Mouse (Mus musculus) hindbrain, embryonic 13.5 days (tissue): ENCODE measurements at regions not wholly inside any gene's neighbourhood (a gene's known extent, or its start where the extent isn't known, plus 50 kb on each side); places are given as distances from the start of the nearest gene placed in this dataset.

Experiments used
- ATAC-seq: fragments of 200-750 bp; cut with Nextera tagmentation; 2 replicates; pipeline ENCODE4 v1.8.0; 2017; ENCODE audit warnings: moderate TSS enrichment; ENCODE audit not compliant: low FRiP score
- H3K27ac ChIP-seq: fragments of 300-500 bp; sonication (generic); 2 replicates; pipeline ENCODE4 v1.5.1; 2015; ENCODE audit warnings: inconsistent platforms, mild to moderate bottlenecking, moderate library complexity
- H3K27me3 ChIP-seq: fragments of 300-500 bp; sonication (generic); 2 replicates; pipeline ENCODE4 v1.6.1; 2015; ENCODE audit warnings: mild to moderate bottlenecking, inconsistent platforms
- H3K36me3 ChIP-seq: fragments of 300-500 bp; sonication (generic); 2 replicates; pipeline ENCODE4 v1.6.1; 2015; ENCODE audit warnings: mild to moderate bottlenecking, inconsistent platforms
- H3K4me1 ChIP-seq: fragments of 300-500 bp; sonication (generic); replicated peaks from 2 replicates; pipeline ENCODE4 v1.6.1; 2015; ENCODE audit warnings: inconsistent platforms
- H3K4me2 ChIP-seq: fragments of 300-500 bp; sonication (generic); 2 replicates; pipeline ENCODE4 v1.6.1; 2015; ENCODE audit warnings: inconsistent platforms, mild to moderate bottlenecking, moderate library complexity
- H3K4me3 ChIP-seq: fragments of 300-500 bp; sonication (generic); 2 replicates; pipeline ENCODE4 v1.5.1; 2015; ENCODE audit warnings: mild to moderate bottlenecking, inconsistent platforms
- H3K9ac ChIP-seq: fragments of 300-500 bp; sonication (generic); 2 replicates; pipeline ENCODE4 v1.6.1; 2015; ENCODE audit warnings: mild to moderate bottlenecking, inconsistent platforms
- H3K9me3 ChIP-seq: fragments of 300-500 bp; sonication (generic); 2 replicates; pipeline ENCODE4 v1.6.1; 2016; ENCODE audit warnings: inconsistent platforms
- WGBS: fragments of 180-500 bp; shearing (Covaris S2); methylation state at CpG from one replicate; pipeline ENCODE4 v1.1.7; 2015; 5-methylcytosine and 5-hydroxymethylcytosine counted together

DNA sequence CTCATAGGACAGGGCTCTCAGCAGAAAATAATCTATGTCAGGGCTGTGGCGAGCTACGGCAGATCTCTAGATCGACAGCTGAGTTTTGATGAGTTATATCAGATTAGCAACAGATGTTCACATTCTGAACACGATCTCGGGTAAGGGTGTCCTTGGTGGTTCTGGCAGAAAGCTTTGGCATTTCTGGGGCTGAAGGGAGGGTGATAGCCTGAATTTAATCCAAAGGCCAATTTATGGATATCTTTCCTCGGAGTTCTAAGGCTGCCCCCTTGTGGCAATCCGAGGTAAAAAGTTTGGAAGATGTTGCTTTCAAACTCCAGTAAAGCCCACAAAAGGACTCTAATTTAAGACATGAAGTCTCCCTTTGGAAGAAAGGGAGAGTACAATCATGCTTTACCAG lies 101.3 kb upstream of the Luzp2 start:
- Histone ChIP-seq H3K27ac (no peak overlapping the region), H3K9me3 (no peaks in the 10 kb centered on the region), H3K4me2 (no peak overlapping the region), H3K4me1 (no peaks in the 10 kb centered on the region), H3K36me3 (no peaks in the 10 kb centered on the region), H3K27me3 (no peaks in the 10 kb centered on the region), H3K4me3 (no peak overlapping the region), H3K9ac (no peak overlapping the region)
- ATAC-seq = no peak; the same call in 1 of the 2 replicates
- WGBS = 41% methylated on average over 7 of the region's 7 CpGs

DNA sequence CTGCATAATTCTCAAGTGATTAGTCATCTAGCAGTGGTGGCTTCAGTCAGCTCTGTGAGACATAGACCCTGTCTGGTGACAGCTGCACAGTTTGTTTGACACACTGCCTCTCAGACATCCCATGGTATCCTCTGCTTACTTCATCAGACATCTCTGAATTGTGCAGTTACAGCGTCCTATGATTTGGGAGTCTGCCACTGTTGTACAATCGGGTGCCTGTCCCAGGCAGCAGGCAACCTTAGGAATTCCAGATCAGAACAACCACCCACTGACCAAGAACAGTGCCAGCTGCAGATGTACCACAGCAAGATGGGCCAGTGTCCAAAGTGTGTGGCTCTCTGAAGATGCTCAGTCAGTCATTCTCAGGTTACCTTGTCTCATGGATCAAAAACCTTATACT lies 100.4 kb upstream of the Luzp2 start:
- H3K36me3 ChIP-seq = no peaks in the 10 kb centered on the region
- H3K27ac ChIP-seq = no peak overlapping the region
- H3K4me1 ChIP-seq = no peaks in the 10 kb centered on the region
- H3K9me3 ChIP-seq = no peaks in the 10 kb centered on the region
- whole genome bisulfite sequencing = 89% methylated on average over 2 of the region's 2 CpGs
- H3K9ac ChIP-seq = no peak overlapping the region
- H3K4me2 ChIP-seq = no peak overlapping the region
- no peak for ATAC-seq
- no peaks in the 10 kb centered on the region for H3K27me3 ChIP-seq
- no peak overlapping the region for H3K4me3 ChIP-seq

DNA sequence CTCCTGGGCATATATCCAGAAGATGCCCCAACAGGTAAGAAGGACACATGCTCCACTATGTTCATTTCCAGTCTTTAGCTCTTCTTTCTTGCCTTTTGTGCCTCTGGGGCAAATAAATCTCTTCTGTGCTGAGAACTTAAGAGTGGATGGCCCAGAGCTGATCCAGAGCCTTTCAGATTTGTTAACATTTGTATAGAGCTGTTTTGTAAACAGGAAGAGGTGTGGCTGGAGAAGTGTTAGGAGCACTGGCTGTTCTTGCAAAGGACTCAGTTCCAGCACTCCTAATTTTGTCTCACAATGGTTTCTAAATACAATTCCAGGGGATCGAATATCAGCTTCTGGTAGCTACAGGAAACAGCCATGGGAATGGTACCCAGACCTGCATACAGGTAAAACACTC lies 68.0 kb upstream of the Luzp2 start:
- no peaks in the 10 kb centered on the region for H3K9me3 ChIP-seq
- no peak overlapping the region for H3K9ac ChIP-seq
- H3K36me3 ChIP-seq = no peaks in the 10 kb centered on the region
- H3K27me3 ChIP-seq = no peaks in the 10 kb centered on the region
- H3K4me1 ChIP-seq = no peaks in the 10 kb centered on the region
- no peak overlapping the region for H3K27ac ChIP-seq
- H3K4me2 ChIP-seq = no peak overlapping the region
- WGBS = 92% methylated on average over 1 of the region's 1 CpGs
- ATAC-seq = no peak
- H3K4me3 ChIP-seq = no peak overlapping the region

DNA sequence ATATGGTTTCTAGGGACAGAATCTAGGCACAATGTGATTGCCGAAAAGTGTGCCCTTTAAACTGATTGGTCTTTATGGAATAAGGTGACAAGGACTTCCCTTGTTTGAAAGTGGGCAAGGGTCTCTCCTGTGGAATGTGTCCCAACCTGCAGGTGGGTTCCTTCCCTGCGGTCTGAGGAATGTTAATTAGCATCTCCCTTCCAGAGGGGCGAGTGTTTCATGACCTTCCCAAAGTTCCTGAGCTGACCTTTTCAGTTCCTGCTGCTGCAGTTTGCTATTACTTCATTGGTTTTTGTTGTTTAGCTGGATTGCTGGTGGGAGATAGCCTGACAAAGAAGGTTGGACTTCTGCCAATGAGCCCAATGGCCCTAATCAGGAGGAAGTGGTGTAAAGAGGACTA lies 66.6 kb upstream of the Luzp2 start:
- Histone ChIP-seq H3K27me3 (no peaks in the 10 kb centered on the region), H3K9ac (no peak overlapping the region), H3K4me3 (no peak overlapping the region), H3K4me1 (no peaks in the 10 kb centered on the region), H3K4me2 (no peak overlapping the region), H3K9me3 (no peaks in the 10 kb centered on the region), H3K27ac (no peak overlapping the region), H3K36me3 (no peaks in the 10 kb centered on the region)
- ATAC-seq = no peak
- WGBS = 35% methylated on average over 3 of the region's 3 CpGs

DNA sequence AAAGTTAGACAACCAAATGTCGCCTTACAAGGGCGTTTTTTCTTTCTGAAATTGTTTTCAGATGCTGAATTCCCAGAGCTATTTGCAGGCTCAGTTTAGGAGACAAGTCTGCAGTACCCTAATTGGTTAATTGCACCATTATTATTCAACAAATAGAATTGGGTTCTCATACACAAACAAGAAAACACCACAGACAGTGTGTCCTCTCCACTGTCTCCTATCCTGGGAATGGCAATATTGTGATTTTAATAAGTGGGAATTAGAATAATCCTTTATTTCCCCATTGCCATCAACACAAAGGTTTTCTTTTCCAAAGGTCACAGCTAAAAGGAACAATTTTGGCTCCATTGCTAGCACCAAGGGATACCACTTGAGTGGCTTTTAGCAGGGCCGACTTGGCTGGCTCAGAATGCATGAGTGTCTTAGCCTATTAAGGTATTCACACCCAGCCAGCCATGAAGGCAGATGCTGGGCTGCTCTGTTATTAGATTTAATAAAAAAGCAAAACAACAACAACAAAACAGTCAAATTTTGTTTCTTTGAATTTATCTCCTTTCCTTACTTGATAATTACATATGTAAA lies 53.3 kb upstream of the Luzp2 start:
- Histone ChIP-seq H3K4me3 (no peak overlapping the region), H3K27me3 (no peaks in the 10 kb centered on the region), H3K9me3 (no peaks in the 10 kb centered on the region), H3K4me2 (no peak overlapping the region), H3K27ac (no peak overlapping the region), H3K9ac (no peak overlapping the region), H3K36me3 (no peaks in the 10 kb centered on the region), H3K4me1 (no peaks in the 10 kb centered on the region)
- WGBS = 53% methylated on average over 3 of the region's 3 CpGs
- ATAC-seq = peak; percentile 90

DNA sequence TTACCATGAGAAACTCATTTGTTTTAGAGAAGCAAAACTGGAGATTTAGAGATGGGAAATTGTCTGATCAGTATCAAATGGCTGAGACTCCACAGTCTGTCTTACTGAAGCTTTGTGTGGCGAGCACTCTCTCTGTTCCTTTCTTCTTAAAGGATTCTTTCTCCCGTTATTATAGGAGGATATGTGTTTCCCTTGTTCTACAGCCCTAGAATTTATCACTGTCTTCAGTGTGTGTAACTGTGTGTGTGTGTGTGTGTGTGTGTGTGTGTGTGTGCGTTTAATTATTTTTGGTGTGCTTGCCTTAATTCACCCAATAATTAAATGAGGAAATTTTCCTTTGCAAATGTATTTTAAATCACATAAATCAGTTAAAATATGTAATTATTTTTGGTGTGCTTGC lies 52.7 kb upstream of the Luzp2 start:
- H3K4me1 ChIP-seq = no peaks in the 10 kb centered on the region
- no peaks in the 10 kb centered on the region for H3K27me3 ChIP-seq
- no peak overlapping the region for H3K9ac ChIP-seq
- no peaks in the 10 kb centered on the region for H3K9me3 ChIP-seq
- H3K4me2 ChIP-seq = no peak overlapping the region
- H3K27ac ChIP-seq = peak overlapping the region; percentile 40; the same call in 1 of the 2 replicates
- WGBS = 57% methylated on average over 3 of the region's 3 CpGs
- peak; percentile 58; the same call in 1 of the 2 replicates for ATAC-seq
- H3K4me3 ChIP-seq = no peak overlapping the region
- no peaks in the 10 kb centered on the region for H3K36me3 ChIP-seq

DNA sequence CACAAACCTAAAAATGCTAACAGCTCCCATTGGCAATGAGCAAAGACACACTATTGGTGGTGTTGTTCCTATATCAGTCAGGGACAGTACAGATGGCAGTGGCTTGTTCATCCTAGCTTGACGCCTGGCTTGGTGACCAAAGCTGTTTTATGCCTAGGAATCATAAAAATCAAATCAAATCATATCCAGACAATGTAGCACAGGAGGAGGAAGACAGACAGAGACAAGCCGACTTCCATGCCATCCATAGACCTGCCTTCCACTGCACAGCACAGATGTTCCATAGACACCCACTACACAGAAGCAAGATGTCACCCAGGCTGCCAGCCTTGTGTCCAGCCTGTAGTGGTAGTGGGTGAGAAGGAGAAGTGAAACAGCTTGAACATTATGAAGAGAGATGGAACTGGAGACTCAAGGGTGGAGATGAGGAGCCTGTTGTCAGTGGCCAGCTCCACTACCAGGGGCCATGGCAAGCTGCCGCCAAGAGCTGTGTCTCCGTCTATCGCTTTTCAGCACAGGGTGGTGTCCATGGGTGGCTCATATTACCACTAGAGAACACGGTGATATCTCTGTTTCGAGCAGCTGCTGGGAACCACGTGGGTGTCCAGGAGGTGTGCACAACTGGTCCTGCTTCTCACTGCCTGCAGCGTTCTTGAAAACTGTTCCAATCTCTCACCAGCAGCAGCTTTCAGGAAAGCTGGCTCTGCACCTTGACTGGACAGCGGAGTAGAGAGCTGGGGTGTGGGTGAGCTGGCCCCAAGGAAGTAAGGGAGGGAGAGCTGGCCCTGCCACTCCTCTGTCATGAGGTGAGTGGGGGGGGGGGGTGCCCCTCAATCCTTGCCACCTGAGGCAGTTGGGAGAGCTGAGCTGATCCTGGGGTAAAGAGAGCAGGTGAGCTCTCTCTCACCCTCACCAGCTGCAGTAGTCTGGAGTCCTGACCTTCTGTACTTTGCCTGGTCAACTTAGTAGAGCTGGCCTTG lies 51.5 kb upstream of the Luzp2 start:
- Histone ChIP-seq H3K4me2 (no peak overlapping the region), H3K4me1 (no peaks in the 10 kb centered on the region), H3K9ac (no peak overlapping the region), H3K36me3 (no peaks in the 10 kb centered on the region), H3K9me3 (no peaks in the 10 kb centered on the region), H3K4me3 (no peak overlapping the region), H3K27ac (no peak overlapping the region), H3K27me3 (no peaks in the 10 kb centered on the region)
- ATAC-seq = no peak
- 81% methylated on average over 10 of the region's 10 CpGs for WGBS
